Mouse (Mus musculus) MEL (cell line): ENCODE data around the gene Stpg1. TPM values are rescaled to one million over a fixed set of nuclear protein-coding genes. Genes with fewer than 3 reads are reported as not detected.
A peak's percentile ranks its signal among the peaks of the same experiment; 100 is the strongest.

Source experiments
- DNase-seq: peaks from one replicate; pipeline ENCODE4 v3.0.0; 2011; ENCODE audit warnings: low read depth, low spot score
- H3K27ac ChIP-seq: 2 replicates; pipeline ENCODE4 v1.5.1; 2012; ENCODE audit warnings: low read depth, mild to moderate bottlenecking, control low read depth, low read length, moderate library complexity; ENCODE audit not compliant: control insufficient read depth
- H3K27me3 ChIP-seq, 2 experiments: fragments of 150-350 bp in 1 of 2; sonication (generic) in 1 of 2; 2 replicates each; pipeline ENCODE4 v1.6.1; 2012; ENCODE audit warnings: low read length in 2 of 2, mild to moderate bottlenecking in 2 of 2, improper control_type of control experiment in 1 of 2, moderate library complexity in 1 of 2; ENCODE audit not compliant: insufficient read depth in 2 of 2, control insufficient read depth in 1 of 2
- H3K36me3 ChIP-seq, 2 experiments: 2 replicates each; pipeline ENCODE4 v1.6.1; 2012 to 2014; ENCODE audit warnings: low read length in 2 of 2, improper control_type of control experiment in 1 of 2, inconsistent platforms in 1 of 2, mild to moderate bottlenecking in 1 of 2; ENCODE audit not compliant: insufficient read depth in 2 of 2, control insufficient read depth in 1 of 2
- H3K4me1 ChIP-seq, 2 experiments: fragments of 150-350 bp in 1 of 2; sonication (generic) in 1 of 2; 2 replicates each; pipeline ENCODE4 v1.6.1; 2012; ENCODE audit warnings: low read length in 2 of 2, improper control_type of control experiment in 1 of 2, mild to moderate bottlenecking in 1 of 2; ENCODE audit not compliant: insufficient read depth in 2 of 2, control insufficient read depth in 1 of 2
- H3K4me3 ChIP-seq, 2 experiments: fragments of 150-350 bp in 1 of 2; sonication (generic) in 1 of 2; 2 replicates each; pipeline ENCODE4 v1.5.1; 2012; ENCODE audit warnings: low read depth in 2 of 2, low read length in 2 of 2, mild to moderate bottlenecking in 2 of 2, moderate library complexity in 2 of 2, control low read depth in 1 of 2, improper control_type of control experiment in 1 of 2; ENCODE audit not compliant: control insufficient read depth in 1 of 2, insufficient read depth in 1 of 2
- H3K79me2 ChIP-seq: 2 replicates; pipeline ENCODE4 v1.6.1; 2012; ENCODE audit warnings: mild to moderate bottlenecking, low read length, moderate library complexity; ENCODE audit not compliant: control insufficient read depth, poor library complexity, insufficient read depth
- H3K9ac ChIP-seq: 2 replicates; pipeline ENCODE4 v1.6.1; 2012; ENCODE audit warnings: low read depth, mild to moderate bottlenecking, control low read depth, low read length, moderate library complexity; ENCODE audit not compliant: control insufficient read depth, poor library complexity, severe bottlenecking
- H3K9me3 ChIP-seq: fragments of 150-350 bp; sonication (generic); replicated peaks from 2 replicates; pipeline ENCODE4 v1.6.1; 2012; ENCODE audit warnings: mild to moderate bottlenecking, low read length, improper control_type of control experiment, moderate library complexity; ENCODE audit not compliant: insufficient read depth
- CHD1 ChIP-seq: IDR thresholded peaks from 2 replicates; pipeline ENCODE4 v1.6.1; 2012; ENCODE audit warnings: low read depth, mild to moderate bottlenecking, inconsistent platforms, low read length, improper control_type of control experiment
- CTCF ChIP-seq, 3 experiments: IDR thresholded peaks in 2 of 3; conservative IDR thresholded peaks in 1 of 3; 2 replicates each; pipeline ENCODE4 v1.5.1; 2011 to 2012; ENCODE audit warnings: low read length in 3 of 3, low read depth in 2 of 3, mild to moderate bottlenecking in 2 of 3, improper control_type of control experiment in 1 of 3, inconsistent platforms in 1 of 3, mixed read lengths in 1 of 3, moderate library complexity in 1 of 3; ENCODE audit not compliant: control insufficient read depth in 1 of 3, insufficient read depth in 1 of 3, poor library complexity in 1 of 3, severe bottlenecking in 1 of 3
- E2F4 ChIP-seq: IDR thresholded peaks from 2 replicates; pipeline ENCODE4 v1.6.1; 2011; ENCODE audit warnings: low read depth, low read length, improper control_type of control experiment, borderline replicate concordance
- ELF1 ChIP-seq: IDR thresholded peaks from 2 replicates; pipeline ENCODE4 v1.6.1; 2014; ENCODE audit warnings: low read depth, mild to moderate bottlenecking, inconsistent platforms, low read length, improper control_type of control experiment, moderate library complexity
- ETS1 ChIP-seq: IDR thresholded peaks from 2 replicates; pipeline ENCODE4 v1.6.1; 2012; ENCODE audit warnings: low read depth, mild to moderate bottlenecking, inconsistent platforms, low read length, improper control_type of control experiment, moderate library complexity
- GATA1 ChIP-seq: IDR thresholded peaks from 2 replicates; pipeline ENCODE4 v1.6.1; 2011; ENCODE audit warnings: low read depth, low read length, improper control_type of control experiment
- HCFC1 ChIP-seq: IDR thresholded peaks from 2 replicates; pipeline ENCODE4 v1.6.1; 2012; ENCODE audit warnings: low read depth, mild to moderate bottlenecking, inconsistent platforms, low read length, improper control_type of control experiment, moderate library complexity
- JUND ChIP-seq: IDR thresholded peaks from 2 replicates; pipeline ENCODE4 v1.6.1; 2011; ENCODE audit warnings: low read depth, mild to moderate bottlenecking, improper control_type of control experiment, low read length
- KAT2A ChIP-seq: conservative IDR thresholded peaks from 2 replicates; pipeline ENCODE4 v1.6.1; 2012; ENCODE audit warnings: low read depth, low read length, improper control_type of control experiment, inconsistent platforms
- MAFK ChIP-seq: IDR thresholded peaks from 2 replicates; pipeline ENCODE4 v1.6.1; 2011; ENCODE audit warnings: low read depth, mild to moderate bottlenecking, low read length, improper control_type of control experiment, borderline replicate concordance
- MAX ChIP-seq: IDR thresholded peaks from 2 replicates; pipeline ENCODE4 v1.6.1; 2011; ENCODE audit warnings: low read length, improper control_type of control experiment
- MAZ ChIP-seq: IDR thresholded peaks from 2 replicates; pipeline ENCODE4 v1.6.1; 2012; ENCODE audit warnings: low read depth, mild to moderate bottlenecking, inconsistent platforms, low read length, improper control_type of control experiment
- MXI1 ChIP-seq: IDR thresholded peaks from 2 replicates; pipeline ENCODE4 v1.6.1; 2011; ENCODE audit warnings: mild to moderate bottlenecking, low read depth, low read length, improper control_type of control experiment
- MYC ChIP-seq: IDR thresholded peaks from 2 replicates; pipeline ENCODE4 v1.6.1; 2011; ENCODE audit warnings: low read depth, mild to moderate bottlenecking, low read length, improper control_type of control experiment, moderate library complexity
- NELFE ChIP-seq: IDR thresholded peaks from 2 replicates; pipeline ENCODE4 v1.6.1; 2011; ENCODE audit warnings: low read depth, low read length, improper control_type of control experiment
- NRF1 ChIP-seq: IDR thresholded peaks from 2 replicates; pipeline ENCODE4 v1.6.1; 2014; ENCODE audit warnings: low read depth, mild to moderate bottlenecking, inconsistent platforms, low read length, improper control_type of control experiment, moderate library complexity; ENCODE audit not compliant: poor library complexity, insufficient read depth, severe bottlenecking
- POLR2A ChIP-seq, 2 experiments: IDR thresholded peaks; 2 replicates each; pipeline ENCODE4 v1.6.1; 2011 to 2012; ENCODE audit warnings: low read length in 2 of 2, mild to moderate bottlenecking in 2 of 2, control low read depth in 1 of 2, improper control_type of control experiment in 1 of 2, low read depth in 1 of 2, moderate library complexity in 1 of 2; ENCODE audit not compliant: control insufficient read depth in 1 of 2, insufficient read depth in 1 of 2, poor library complexity in 1 of 2
- POLR2AphosphoS5 ChIP-seq: IDR thresholded peaks from 2 replicates; pipeline ENCODE4 v1.6.1; 2012; ENCODE audit warnings: low read depth, borderline replicate concordance, mild to moderate bottlenecking, inconsistent platforms, low read length, moderate library complexity, mixed read lengths
- RAD21 ChIP-seq: IDR thresholded peaks from 2 replicates; pipeline ENCODE4 v1.6.1; 2011; ENCODE audit warnings: mild to moderate bottlenecking, low read depth, low read length, improper control_type of control experiment
- SIN3A ChIP-seq: IDR thresholded peaks from 2 replicates; pipeline ENCODE4 v1.6.1; 2012; ENCODE audit warnings: low read length, improper control_type of control experiment, inconsistent platforms
- SMC3 ChIP-seq: IDR thresholded peaks from 2 replicates; pipeline ENCODE4 v1.6.1; 2011; ENCODE audit warnings: low read depth, low read length, improper control_type of control experiment
- TBP ChIP-seq: IDR thresholded peaks from 2 replicates; pipeline ENCODE4 v1.8.0; 2011; ENCODE audit warnings: low read depth, low read length, improper control_type of control experiment
- UBTF ChIP-seq: IDR thresholded peaks from 2 replicates; pipeline ENCODE4 v1.6.1; 2012; ENCODE audit warnings: low read depth, mild to moderate bottlenecking, inconsistent platforms, low read length, improper control_type of control experiment, moderate library complexity, borderline replicate concordance; ENCODE audit not compliant: insufficient read depth
- ZC3H11A ChIP-seq: IDR thresholded peaks from 2 replicates; pipeline ENCODE4 v1.6.1; 2012; ENCODE audit warnings: low read depth, mild to moderate bottlenecking, inconsistent platforms, low read length, improper control_type of control experiment
- ZKSCAN1 ChIP-seq: IDR thresholded peaks from 2 replicates; pipeline ENCODE4 v1.6.1; 2012; ENCODE audit warnings: low read depth, mild to moderate bottlenecking, inconsistent platforms, low read length, improper control_type of control experiment, moderate library complexity
- polyA plus RNA-seq, 2 experiments: library from polyadenylated mRNA; stranded (reverse) in 1 of 2; unstranded in 1 of 2; fragments of >175 nt in 1 of 2; fragments of >200 nt in 1 of 2; gene quantifications; 2 replicates each; pipeline versions ENCODE4 v1.2.1 to v1.2.4; 2012; ENCODE audit warnings: low replicate concordance in 2 of 2, low read depth in 1 of 2; ENCODE audit not compliant: insufficient read length in 2 of 2, insufficient read depth in 1 of 2, missing spikeins in 1 of 2
- total RNA-seq: library from RNA; depleted of rRNA; stranded (reverse); fragments of 300-350 nt; gene quantifications from 2 replicates; pipeline ENCODE4 v1.2.3, GENCODE M21; 2012

Stpg1 gene
- total and polyA plus RNA-seq, 3 experiments, result 0.21 TPM; not detected in 2

DNA sequence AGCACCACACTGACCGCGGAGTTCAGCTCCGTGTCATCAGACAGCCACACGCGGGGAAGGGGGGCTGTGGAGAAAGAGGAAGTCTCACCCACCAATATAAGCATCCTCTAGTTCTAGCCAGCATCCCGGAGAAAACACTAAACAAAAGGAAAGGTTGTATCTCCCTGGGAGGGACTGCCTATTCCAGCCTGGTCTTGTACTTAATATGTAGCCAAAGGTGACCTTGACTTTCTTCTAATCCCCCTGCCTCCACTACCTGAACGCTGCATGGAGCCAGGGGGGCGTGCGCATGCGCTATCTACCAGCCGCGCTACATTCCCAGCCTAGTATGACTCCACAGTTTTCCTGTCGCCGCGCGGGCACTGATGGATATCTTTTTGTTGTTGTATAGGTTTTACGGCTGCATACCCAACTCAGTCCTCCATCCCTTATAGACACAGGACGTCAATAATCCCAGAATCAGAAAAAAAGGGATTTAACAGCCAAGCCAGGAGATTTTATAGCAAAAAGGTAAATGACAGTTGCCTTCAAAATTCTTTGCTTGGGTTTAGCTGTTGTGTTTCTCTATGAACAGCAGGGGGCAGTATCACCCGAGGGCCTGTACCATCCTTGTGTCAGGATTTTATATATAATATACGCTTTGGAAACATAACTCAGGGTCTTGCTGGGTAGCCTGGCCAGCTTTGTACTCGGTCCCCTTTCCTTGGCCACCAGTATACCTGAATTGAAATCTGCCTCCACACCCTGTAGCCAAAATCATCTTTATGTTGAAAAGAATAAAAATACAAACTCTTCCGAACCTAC is 13.2 kb downstream of the Stpg1 start:
- Histone ChIP-seq H3K9ac (peak overlapping the region; percentile 48), H3K4me3 (peak overlapping the region; percentile 58 to 80), H3K4me1 (peaks cover 0 to 5% of the 10 kb centered on the region in 2 experiments; a peak in 1 of 4 replicates), H3K27ac (peak overlapping the region; percentile 11; the same call in 1 of the 2 replicates), H3K36me3 (peaks cover 0 to 2% of the 10 kb centered on the region in 2 experiments; a peak in 1 of 4 replicates), H3K27me3 (no peaks in the 10 kb centered on the region), H3K79me2 (no peaks in the 10 kb centered on the region), H3K9me3 (no peaks in the 10 kb centered on the region)
- no peak for TF ChIP-seq CHD1
- TF ChIP-seq E2F4, result peak; percentile 65; the same call in 1 of the 2 replicates
- TF ChIP-seq POLR2A (IDR thresholded peaks at IDR 0.05; ENCODE audit: control insufficient read depth in 1 of 2, insufficient read depth in 1 of 2, low read depth in 1 of 2, low read length in 2 of 2, poor library complexity in 1 of 2), result peak in 1 of 2 experiments; percentile 55; a peak in 1 of 4 replicates
- peak; percentile 71; the same call in 1 of the 2 replicates for TF ChIP-seq SIN3A
- TF ChIP-seq NRF1, result peak; percentile 88
- peak; percentile 19; the same call in 1 of the 2 replicates for TF ChIP-seq ZC3H11A
- 0 out of 2 replicates have a peak, but pooled peaks have one; percentile 19 for TF ChIP-seq ELF1
- no peak for TF ChIP-seq MAFK
- no peak for TF ChIP-seq UBTF
- peak; percentile 34; the same call in 1 of the 2 replicates for TF ChIP-seq MYC
- TF ChIP-seq KAT2A, result no peak
- TF ChIP-seq MXI1, result peak; percentile 41; the same call in 1 of the 2 replicates
- no peak for TF ChIP-seq POLR2AphosphoS5
- 0 out of 2 replicates have a peak, but pooled peaks have one; percentile 15 for TF ChIP-seq ETS1
- peak; percentile 56; the same call in 1 of the 2 replicates for TF ChIP-seq MAZ
- TF ChIP-seq GATA1, result 0 out of 2 replicates have a peak, but pooled peaks have one; percentile 10
- peak; percentile 58 for TF ChIP-seq NELFE
- 0 out of 2 replicates have a peak, but pooled peaks have one; percentile 15 for TF ChIP-seq HCFC1
- peak; percentile 68 to 90 (median 77) for TF ChIP-seq CTCF (IDR thresholded peaks at IDR 0.05 in 2 of 3, conservative IDR thresholded peaks at IDR 0.05 in 1 of 3; ENCODE audit: control insufficient read depth in 1 of 3, insufficient read depth in 1 of 3, low read depth in 2 of 3, low read length in 3 of 3, poor library complexity in 1 of 3, severe bottlenecking in 1 of 3)
- no peak for TF ChIP-seq ZKSCAN1
- peak; percentile 46 for TF ChIP-seq RAD21
- peak; percentile 65 for TF ChIP-seq SMC3
- no peak for TF ChIP-seq JUND
- TF ChIP-seq MAX, result peak; percentile 8; the same call in 1 of the 2 replicates
- no peak; the same call in 1 of the 2 replicates for TF ChIP-seq TBP
- DNase-seq, result peak; percentile 89
